Mouse (Mus musculus) megakaryocyte, embryonic 14.5 days (primary cell): ENCODE measurements at regions not wholly inside any gene's neighbourhood (a gene's known extent, or its start where the extent isn't known, plus 50 kb on each side); places are given as distances from the start of the nearest gene placed in this dataset.
"Not testable (repeated sequence)": the region's sequence is repeated elsewhere in the genome, so short reads cannot be mapped to it uniquely, and the experiment has no call there.

ENCODE experiments used
- FLI1 ChIP-seq: IDR thresholded peaks from 2 replicates; pipeline ENCODE4 v1.6.1; 2012; ENCODE audit warnings: low read length, inconsistent platforms, mixed read lengths
- GATA1 ChIP-seq: IDR thresholded peaks from 3 replicates; pipeline ENCODE4 v1.6.1; 2012; ENCODE audit warnings: mixed read lengths, low read length, inconsistent platforms, borderline replicate concordance

DNA sequence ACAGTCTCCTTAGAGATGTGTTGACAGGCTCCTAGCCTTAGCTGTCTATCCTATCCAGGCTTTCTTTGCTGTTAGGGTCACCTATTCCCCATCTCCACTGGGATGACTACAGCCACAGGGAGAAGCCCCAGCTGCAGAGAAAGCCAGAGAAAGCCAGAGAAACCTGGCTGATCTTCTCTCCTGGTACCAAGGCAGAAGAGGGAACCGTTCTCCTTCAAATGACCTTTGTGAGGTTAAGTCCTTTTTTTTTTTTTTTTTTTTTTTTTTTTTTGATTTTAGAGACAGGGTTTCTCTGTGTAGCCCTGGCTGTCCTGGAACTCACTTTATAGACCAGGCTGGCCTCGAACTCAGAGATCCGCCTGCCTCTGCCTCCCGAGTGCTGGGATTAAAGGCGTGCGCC, 91.1 kb upstream of the Gm9887 start:
- TF ChIP-seq GATA1, FLI1: not testable (repeated sequence)
